In genomic region chr2:28583651-28584050, GRCm38 (mm10) we compare ENCODE assay signal across 8 mouse cellular contexts. TPM values are rescaled to one million over a fixed set of nuclear protein-coding genes. Genes with fewer than 3 reads are reported as not detected.
A peak's percentile ranks its signal among the peaks of the same experiment; 100 is the strongest.
DNase-seq lines count a peak whose midpoint lies in the region; ATAC-seq and TF ChIP-seq lines count a peak whose summit lies in the region.

Gtf3c5 (minus strand) TSS chr2:28583751.

- TF ChIP-seq CTCF in forebrain, postnatal 0 days (IDR thresholded peaks at IDR 0.05; ENCODE audit: low read depth) = no peak

- H3K27me3 ChIP-seq in kidney, embryonic 16.5 days (ENCODE audit: insufficient read depth, low read length) = peaks cover 4% of the 10 kb centered on the region; the same call in 1 of the 2 replicates
- H3K27me3 ChIP-seq in forebrain, postnatal 0 days (ENCODE audit: insufficient read depth, low read length) = no peaks in the 10 kb centered on the region
- no peaks in the 10 kb centered on the region for H3K27me3 ChIP-seq in myocyte (ENCODE audit: control insufficient read depth, insufficient read depth, insufficient read length)

- no peak for ATAC-seq in kidney, embryonic 16.5 days (ENCODE audit: low FRiP score, low TSS enrichment)
- ATAC-seq in forebrain, postnatal 0 days = no peak
- no peak for ATAC-seq in frontal cortex, adult (ENCODE audit: low TSS enrichment)

- TF ChIP-seq POLR2A in myocyte (IDR thresholded peaks at IDR 0.05; ENCODE audit: insufficient read length, low read depth) = no peak

- DNase-seq in kidney, postnatal 10 days = no peak
- no peak for DNase-seq in adrenal gland, postnatal 10 days
- no peak for DNase-seq in forebrain, postnatal 0 days
- DNase-seq in left cerebral cortex, postnatal 10 days (ENCODE audit: extremely low spot score in 1 of 2, low spot score in 2 of 2) = no peak
- no peak for DNase-seq in frontal cortex, postnatal 14 days (ENCODE audit: low spot score in 2 of 2)

- peak within 1 kb of the TSS; percentile 77 for H3K4me2 ChIP-seq in kidney, embryonic 16.5 days (replicated peaks; ENCODE audit: low read depth, low read length)
- peak within 1 kb of the TSS; percentile 61 for H3K4me2 ChIP-seq in forebrain, postnatal 0 days (ENCODE audit: low read depth)
- peak within 1 kb of the TSS; percentile 93 for H3K4me2 ChIP-seq in myocyte (ENCODE audit: low read depth)

- intact Hi-C loops in left cerebral cortex, postnatal 10 days (cut with DNase I) = loop anchor here (2.0 kb wide), 1 partner anchor 69 kb away; no protein-coding TSS in a partner anchor

- peak within 1 kb of the TSS; percentile 89 for H3K27ac ChIP-seq in kidney, embryonic 16.5 days (ENCODE audit: low read length)
- peak within 1 kb of the TSS; percentile 97 for H3K27ac ChIP-seq in forebrain, postnatal 0 days (ENCODE audit: low read depth, low read length)

- H3K9ac ChIP-seq in kidney, embryonic 16.5 days (replicated peaks; ENCODE audit: low read length) = peak within 1 kb of the TSS; percentile 85
- peak within 1 kb of the TSS; percentile 69 for H3K9ac ChIP-seq in forebrain, postnatal 0 days

- H3K4me3 ChIP-seq in kidney, embryonic 16.5 days (ENCODE audit: low read length) = peak within 1 kb of the TSS; percentile 84
- H3K4me3 ChIP-seq in forebrain, postnatal 0 days (ENCODE audit: low read depth, low read length) = peak within 1 kb of the TSS; percentile 71
- peak within 1 kb of the TSS; percentile 74 for H3K4me3 ChIP-seq in myocyte

- peaks cover 12% of the 10 kb centered on the region for H3K4me1 ChIP-seq in kidney, embryonic 16.5 days (ENCODE audit: insufficient read depth, low read length)
- 0 out of 2 replicates have a peak, but pooled peaks cover 6% of the 10 kb centered on the region for H3K4me1 ChIP-seq in forebrain, postnatal 0 days (ENCODE audit: insufficient read depth)

- H3K9me3 ChIP-seq in kidney, embryonic 16.5 days (ENCODE audit: low read length) = no peaks in the 10 kb centered on the region
- H3K9me3 ChIP-seq in forebrain, postnatal 0 days (ENCODE audit: low read length) = no peaks in the 10 kb centered on the region

- H3ac ChIP-seq in myocyte (ENCODE audit: control insufficient read depth, insufficient read length) = peak within 1 kb of the TSS; percentile 39

- H3K36me3 ChIP-seq in kidney, embryonic 16.5 days (ENCODE audit: insufficient read depth, low read length) = peaks cover 7% of the 10 kb centered on the region
- H3K36me3 ChIP-seq in forebrain, postnatal 0 days (ENCODE audit: insufficient read depth) = peaks cover 6% of the 10 kb centered on the region
- peaks cover 5% of the 10 kb centered on the region for H3K36me3 ChIP-seq in myocyte (ENCODE audit: control insufficient read depth, insufficient read depth)

- 78% methylated on average over 9 of the region's 9 CpGs for WGBS in kidney, embryonic 16.5 days
- 74% methylated on average over 9 of the region's 9 CpGs for WGBS in forebrain, postnatal 0 days

- peaks cover 11% of the 10 kb centered on the region for H3K79me2 ChIP-seq in myocyte (ENCODE audit: control insufficient read depth, insufficient read depth)

TF ChIP-seq in myocyte, 11 proteins besides CTCF, POLR2A, EP300 and RAD21:
- no peak for TF ChIP-seq TCF12 (IDR thresholded peaks at IDR 0.05; ENCODE audit: insufficient read depth, poor library complexity, severe bottlenecking)

RNA-seq across cellular contexts. Expression of gene Gtf3c5, which starts in this region (rescaled TPM):
- polyA plus RNA-seq in kidney, embryonic 16.5 days (2015; fragmentation: Nextera tagmentation; extraction: Ambion mirVana) = 48.5 and 49.7 TPM in 2 replicates
- 10 to 100 TPM; 15.5 to 21.5 TPM for total RNA-seq in adrenal gland, postnatal 10 days (2021)
- total RNA-seq in forebrain, postnatal 0 days (2014; rRNA removed) = 26.9 and 33.3 TPM in 2 replicates
- 20.0 and 32.7 TPM in 2 replicates for polyA plus RNA-seq in forebrain, postnatal 0 days (2015; fragmentation: Nextera tagmentation; extraction: Ambion mirVana)
- total RNA-seq in left cerebral cortex, postnatal 10 days (2021) = 10 to 100 TPM; 18.6 to 20.2 TPM
- 24.4 TPM for polyA plus RNA-seq in myocyte (2012; fragmentation: generic; extraction: Trizol)
